Mouse (Mus musculus) embryonic fibroblast, embryonic 13.5 days (primary cell): ENCODE measurements at regions not wholly inside any gene's neighbourhood (a gene's known extent, or its start where the extent isn't known, plus 50 kb on each side); places are given as distances from the start of the nearest gene placed in this dataset.

ENCODE experiments used
- CTCF ChIP-seq: IDR thresholded peaks from 2 replicates; pipeline ENCODE4 v1.5.1; 2011; ENCODE audit warnings: mild to moderate bottlenecking, control low read depth, low read length, moderate library complexity, borderline replicate concordance; ENCODE audit not compliant: insufficient read depth
- POLR2A ChIP-seq: IDR thresholded peaks from 2 replicates; pipeline ENCODE4 v1.6.1; 2011; ENCODE audit warnings: low read depth, mild to moderate bottlenecking, control low read depth, low read length, moderate library complexity

- no peak for TF ChIP-seq CTCF
- no peak for TF ChIP-seq POLR2A
Observed at GRCm38 (mm10) chr12:106132715-106133114, 122.7 kb downstream of the Vrk1 start.
